Mouse (Mus musculus) MEL (cell line): ENCODE measurements around the gene Dapp1. TPM values are rescaled to one million over a fixed set of nuclear protein-coding genes. Genes with fewer than 3 reads are reported as not detected.

ENCODE experiments used
- DNase-seq: peaks from one replicate; pipeline ENCODE4 v3.0.0; 2011; ENCODE audit warnings: low read depth, low spot score
- H3K27ac ChIP-seq: 2 replicates; pipeline ENCODE4 v1.5.1; 2012; ENCODE audit warnings: low read depth, mild to moderate bottlenecking, control low read depth, low read length, moderate library complexity; ENCODE audit not compliant: control insufficient read depth
- H3K27me3 ChIP-seq, 2 experiments: fragments of 150-350 bp in 1 of 2; sonication (generic) in 1 of 2; 2 replicates each; pipeline ENCODE4 v1.6.1; 2012; ENCODE audit warnings: low read length in 2 of 2, mild to moderate bottlenecking in 2 of 2, improper control_type of control experiment in 1 of 2, moderate library complexity in 1 of 2; ENCODE audit not compliant: insufficient read depth in 2 of 2, control insufficient read depth in 1 of 2
- H3K36me3 ChIP-seq, 2 experiments: 2 replicates each; pipeline ENCODE4 v1.6.1; 2012 to 2014; ENCODE audit warnings: low read length in 2 of 2, improper control_type of control experiment in 1 of 2, inconsistent platforms in 1 of 2, mild to moderate bottlenecking in 1 of 2; ENCODE audit not compliant: insufficient read depth in 2 of 2, control insufficient read depth in 1 of 2
- H3K4me1 ChIP-seq, 2 experiments: fragments of 150-350 bp in 1 of 2; sonication (generic) in 1 of 2; 2 replicates each; pipeline ENCODE4 v1.6.1; 2012; ENCODE audit warnings: low read length in 2 of 2, improper control_type of control experiment in 1 of 2, mild to moderate bottlenecking in 1 of 2; ENCODE audit not compliant: insufficient read depth in 2 of 2, control insufficient read depth in 1 of 2
- H3K4me3 ChIP-seq, 2 experiments: fragments of 150-350 bp in 1 of 2; sonication (generic) in 1 of 2; 2 replicates each; pipeline ENCODE4 v1.5.1; 2012; ENCODE audit warnings: low read depth in 2 of 2, low read length in 2 of 2, mild to moderate bottlenecking in 2 of 2, moderate library complexity in 2 of 2, control low read depth in 1 of 2, improper control_type of control experiment in 1 of 2; ENCODE audit not compliant: control insufficient read depth in 1 of 2, insufficient read depth in 1 of 2
- H3K79me2 ChIP-seq: 2 replicates; pipeline ENCODE4 v1.6.1; 2012; ENCODE audit warnings: mild to moderate bottlenecking, low read length, moderate library complexity; ENCODE audit not compliant: control insufficient read depth, poor library complexity, insufficient read depth
- H3K9ac ChIP-seq: 2 replicates; pipeline ENCODE4 v1.6.1; 2012; ENCODE audit warnings: low read depth, mild to moderate bottlenecking, control low read depth, low read length, moderate library complexity; ENCODE audit not compliant: control insufficient read depth, poor library complexity, severe bottlenecking
- H3K9me3 ChIP-seq: fragments of 150-350 bp; sonication (generic); replicated peaks from 2 replicates; pipeline ENCODE4 v1.6.1; 2012; ENCODE audit warnings: mild to moderate bottlenecking, low read length, improper control_type of control experiment, moderate library complexity; ENCODE audit not compliant: insufficient read depth
- CHD2 ChIP-seq: IDR thresholded peaks from 2 replicates; pipeline ENCODE4 v1.6.1; 2011; ENCODE audit warnings: low read length, improper control_type of control experiment
- CTCF ChIP-seq, 3 experiments: IDR thresholded peaks in 2 of 3; conservative IDR thresholded peaks in 1 of 3; 2 replicates each; pipeline ENCODE4 v1.5.1; 2011 to 2012; ENCODE audit warnings: low read length in 3 of 3, low read depth in 2 of 3, mild to moderate bottlenecking in 2 of 3, improper control_type of control experiment in 1 of 3, inconsistent platforms in 1 of 3, mixed read lengths in 1 of 3, moderate library complexity in 1 of 3; ENCODE audit not compliant: control insufficient read depth in 1 of 3, insufficient read depth in 1 of 3, poor library complexity in 1 of 3, severe bottlenecking in 1 of 3
- E2F4 ChIP-seq: IDR thresholded peaks from 2 replicates; pipeline ENCODE4 v1.6.1; 2011; ENCODE audit warnings: low read depth, low read length, improper control_type of control experiment, borderline replicate concordance
- ELF1 ChIP-seq: IDR thresholded peaks from 2 replicates; pipeline ENCODE4 v1.6.1; 2014; ENCODE audit warnings: low read depth, mild to moderate bottlenecking, inconsistent platforms, low read length, improper control_type of control experiment, moderate library complexity
- ETS1 ChIP-seq: IDR thresholded peaks from 2 replicates; pipeline ENCODE4 v1.6.1; 2012; ENCODE audit warnings: low read depth, mild to moderate bottlenecking, inconsistent platforms, low read length, improper control_type of control experiment, moderate library complexity
- GABPA ChIP-seq: IDR thresholded peaks from 2 replicates; pipeline ENCODE4 v1.6.1; 2012; ENCODE audit warnings: low read depth, mild to moderate bottlenecking, inconsistent platforms, low read length, improper control_type of control experiment, moderate library complexity
- HCFC1 ChIP-seq: IDR thresholded peaks from 2 replicates; pipeline ENCODE4 v1.6.1; 2012; ENCODE audit warnings: low read depth, mild to moderate bottlenecking, inconsistent platforms, low read length, improper control_type of control experiment, moderate library complexity
- JUND ChIP-seq: IDR thresholded peaks from 2 replicates; pipeline ENCODE4 v1.6.1; 2011; ENCODE audit warnings: low read depth, mild to moderate bottlenecking, improper control_type of control experiment, low read length
- MAFK ChIP-seq: IDR thresholded peaks from 2 replicates; pipeline ENCODE4 v1.6.1; 2011; ENCODE audit warnings: low read depth, mild to moderate bottlenecking, low read length, improper control_type of control experiment, borderline replicate concordance
- MAZ ChIP-seq: IDR thresholded peaks from 2 replicates; pipeline ENCODE4 v1.6.1; 2012; ENCODE audit warnings: low read depth, mild to moderate bottlenecking, inconsistent platforms, low read length, improper control_type of control experiment
- MXI1 ChIP-seq: IDR thresholded peaks from 2 replicates; pipeline ENCODE4 v1.6.1; 2011; ENCODE audit warnings: mild to moderate bottlenecking, low read depth, low read length, improper control_type of control experiment
- MYC ChIP-seq: IDR thresholded peaks from 2 replicates; pipeline ENCODE4 v1.6.1; 2011; ENCODE audit warnings: low read depth, mild to moderate bottlenecking, low read length, improper control_type of control experiment, moderate library complexity
- POLR2A ChIP-seq, 2 experiments: IDR thresholded peaks; 2 replicates each; pipeline ENCODE4 v1.6.1; 2011 to 2012; ENCODE audit warnings: low read length in 2 of 2, mild to moderate bottlenecking in 2 of 2, control low read depth in 1 of 2, improper control_type of control experiment in 1 of 2, low read depth in 1 of 2, moderate library complexity in 1 of 2; ENCODE audit not compliant: control insufficient read depth in 1 of 2, insufficient read depth in 1 of 2, poor library complexity in 1 of 2
- POLR2AphosphoS2 ChIP-seq: IDR thresholded peaks from 2 replicates; pipeline ENCODE4 v1.6.1; 2011; ENCODE audit warnings: low read length, improper control_type of control experiment
- POLR2AphosphoS5 ChIP-seq: IDR thresholded peaks from 2 replicates; pipeline ENCODE4 v1.6.1; 2012; ENCODE audit warnings: low read depth, borderline replicate concordance, mild to moderate bottlenecking, inconsistent platforms, low read length, moderate library complexity, mixed read lengths
- SMC3 ChIP-seq: IDR thresholded peaks from 2 replicates; pipeline ENCODE4 v1.6.1; 2011; ENCODE audit warnings: low read depth, low read length, improper control_type of control experiment
- TAL1 ChIP-seq: IDR thresholded peaks from 2 replicates; pipeline ENCODE4 v1.6.1; 2012; ENCODE audit warnings: mild to moderate bottlenecking, inconsistent platforms, low read length, moderate library complexity, mixed read lengths
- TCF12 ChIP-seq: IDR thresholded peaks from 2 replicates; pipeline ENCODE4 v1.6.1; 2014; ENCODE audit warnings: low read depth, mild to moderate bottlenecking, inconsistent platforms, low read length, improper control_type of control experiment, moderate library complexity
- UBTF ChIP-seq: IDR thresholded peaks from 2 replicates; pipeline ENCODE4 v1.6.1; 2012; ENCODE audit warnings: low read depth, mild to moderate bottlenecking, inconsistent platforms, low read length, improper control_type of control experiment, moderate library complexity, borderline replicate concordance; ENCODE audit not compliant: insufficient read depth
- USF1 ChIP-seq: IDR thresholded peaks from 2 replicates; pipeline ENCODE4 v1.6.1; 2014; ENCODE audit warnings: low read depth, mild to moderate bottlenecking, inconsistent platforms, low read length, improper control_type of control experiment, moderate library complexity
- USF2 ChIP-seq, 2 experiments: IDR thresholded peaks; 2 replicates each; pipeline ENCODE4 v1.6.1; 2011 to 2012; ENCODE audit warnings: improper control_type of control experiment in 2 of 2, low read length in 2 of 2, borderline replicate concordance in 1 of 2, inconsistent platforms in 1 of 2, low read depth in 1 of 2, mild to moderate bottlenecking in 1 of 2; ENCODE audit not compliant: insufficient read depth in 1 of 2
- ZC3H11A ChIP-seq: IDR thresholded peaks from 2 replicates; pipeline ENCODE4 v1.6.1; 2012; ENCODE audit warnings: low read depth, mild to moderate bottlenecking, inconsistent platforms, low read length, improper control_type of control experiment
- ZKSCAN1 ChIP-seq: IDR thresholded peaks from 2 replicates; pipeline ENCODE4 v1.6.1; 2012; ENCODE audit warnings: low read depth, mild to moderate bottlenecking, inconsistent platforms, low read length, improper control_type of control experiment, moderate library complexity
- ZMIZ1 ChIP-seq: IDR thresholded peaks from 2 replicates; pipeline ENCODE4 v1.6.1; 2012; ENCODE audit warnings: low read depth, mild to moderate bottlenecking, inconsistent platforms, low read length, improper control_type of control experiment, moderate library complexity
- polyA plus RNA-seq, 2 experiments: library from polyadenylated mRNA; stranded (reverse) in 1 of 2; unstranded in 1 of 2; fragments of >175 nt in 1 of 2; fragments of >200 nt in 1 of 2; gene quantifications; 2 replicates each; pipeline versions ENCODE4 v1.2.1 to v1.2.4; 2012; ENCODE audit warnings: low replicate concordance in 2 of 2, low read depth in 1 of 2; ENCODE audit not compliant: insufficient read length in 2 of 2, insufficient read depth in 1 of 2, missing spikeins in 1 of 2
- total RNA-seq: library from RNA; depleted of rRNA; stranded (reverse); fragments of 300-350 nt; gene quantifications from 2 replicates; pipeline ENCODE4 v1.2.3, GENCODE M21; 2012

Gene Dapp1
- total and polyA plus RNA-seq, 3 experiments, result 45.7 to 91.5 (median 67.3) TPM

DNA sequence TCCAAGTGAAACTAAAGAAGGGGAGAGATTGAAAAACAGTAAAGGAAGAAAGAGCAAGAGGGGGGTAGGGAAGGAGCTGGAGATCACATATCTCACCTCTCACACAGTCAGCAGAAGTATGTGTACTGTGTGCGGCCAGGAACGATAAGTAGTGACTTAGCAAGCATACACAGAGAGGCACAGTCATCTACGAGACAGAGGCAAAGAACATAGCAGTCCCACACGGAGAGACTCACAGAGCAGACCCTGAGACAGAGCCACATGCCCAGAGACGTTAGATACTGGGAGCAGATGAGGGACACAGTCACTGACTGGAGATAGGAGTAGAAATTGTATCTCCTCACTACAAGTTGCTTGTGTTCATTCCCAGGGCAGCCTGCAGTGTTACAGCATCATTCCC lies 9.1 kb downstream of the Dapp1 start (continued):
- TF ChIP-seq UBTF, result no peak
- no peak for TF ChIP-seq ZC3H11A
- no peak for TF ChIP-seq ELF1
- TF ChIP-seq MXI1, result no peak
- no peak for TF ChIP-seq MYC
- TF ChIP-seq GABPA, result no peak
- TF ChIP-seq POLR2A (IDR thresholded peaks at IDR 0.05; ENCODE audit: control insufficient read depth in 1 of 2, insufficient read depth in 1 of 2, low read depth in 1 of 2, low read length in 2 of 2, poor library complexity in 1 of 2), result peak; percentile 17 to 65; a peak in 2 of 4 replicates
- no peak for TF ChIP-seq MAFK
- TF ChIP-seq HCFC1, result peak; percentile 28; the same call in 1 of the 2 replicates

DNA sequence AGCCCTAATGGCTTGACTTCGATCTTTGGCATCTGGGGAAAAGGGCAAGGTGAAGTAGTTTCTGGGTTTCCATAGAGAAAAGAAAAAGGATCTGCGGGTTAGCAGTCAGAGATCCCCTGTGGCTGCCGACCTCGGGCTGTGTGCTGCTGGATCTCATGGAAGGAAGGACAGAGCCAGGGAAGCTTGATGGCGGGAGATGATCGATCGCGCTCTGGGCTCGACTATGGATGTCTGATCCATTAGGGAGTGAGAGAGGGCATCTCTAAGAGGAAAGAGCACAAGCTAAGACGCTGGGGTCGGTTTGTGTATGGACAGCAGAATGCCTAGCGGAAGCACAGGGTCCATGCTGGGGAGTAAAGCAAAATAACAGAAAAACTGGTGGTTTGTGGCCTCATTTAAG lies 11.4 kb downstream of the Dapp1 start:
- TF ChIP-seq CTCF (IDR thresholded peaks at IDR 0.05 in 2 of 3, conservative IDR thresholded peaks at IDR 0.05 in 1 of 3; ENCODE audit: control insufficient read depth in 1 of 3, insufficient read depth in 1 of 3, low read depth in 2 of 3, low read length in 3 of 3, poor library complexity in 1 of 3, severe bottlenecking in 1 of 3), result no peak
- TF ChIP-seq USF2 (IDR thresholded peaks at IDR 0.05; ENCODE audit: borderline replicate concordance in 1 of 2, insufficient read depth in 1 of 2, low read depth in 1 of 2, low read length in 2 of 2), result no peak
- TF ChIP-seq ZKSCAN1, result no peak
- TF ChIP-seq ELF1, result no peak
- TF ChIP-seq HCFC1, result no peak
- no peak for TF ChIP-seq SMC3
- no peak for TF ChIP-seq POLR2AphosphoS5
- TF ChIP-seq POLR2A (IDR thresholded peaks at IDR 0.05; ENCODE audit: control insufficient read depth in 1 of 2, insufficient read depth in 1 of 2, low read depth in 1 of 2, low read length in 2 of 2, poor library complexity in 1 of 2), result no peak
- TF ChIP-seq USF1, result no peak
- TF ChIP-seq CHD2, result no peak
- no peak for TF ChIP-seq JUND
- TF ChIP-seq MAZ, result no peak
- no peak for TF ChIP-seq E2F4
- no peak for TF ChIP-seq TCF12
- TF ChIP-seq TAL1, result no peak
- no peak for TF ChIP-seq ZMIZ1
- no peak for TF ChIP-seq ETS1
- TF ChIP-seq POLR2AphosphoS2, result no peak
- Histone ChIP-seq H3K9ac (peak overlapping the region; percentile 48), H3K27ac (peak overlapping the region; percentile 98), H3K4me3 (no peak overlapping the region), H3K4me1 (peaks cover 47 to 70% of the 10 kb centered on the region in 2 experiments), H3K27me3 (no peaks in the 10 kb centered on the region), H3K9me3 (no peaks in the 10 kb centered on the region), H3K79me2 (peaks cover 52% of the 10 kb centered on the region), H3K36me3 (peaks cover 23 to 77% of the 10 kb centered on the region in 2 experiments)
- peak; percentile 40 for DNase-seq
